9 mouse cellular contexts compared by ENCODE assay signal in genomic region chr11:101928030-101928762, GRCm38 (mm10). TPM values are rescaled to one million over a fixed set of nuclear protein-coding genes. Genes with fewer than 3 reads are reported as not detected.
DNase-seq lines count a peak whose midpoint lies in the region; ATAC-seq lines count a peak whose summit lies in the region.
"Had no signal": no experiment of that assay in that cellular context is flagged by ENCODE, and none has a peak within 500 bp of the region (broad histone marks: within the 10 kb centered on the region; RNA-seq: fewer than 3 reads in every experiment).

No protein-coding gene starts in this region.

- no peak overlapping the region for H3K27ac ChIP-seq in heart, embryonic 12.5 days (ENCODE audit: poor library complexity, severe bottlenecking)
- no peak overlapping the region for H3K27ac ChIP-seq in limb, embryonic 10.5 days

- peak overlapping the region; percentile 42; the same call in 1 of the 2 replicates for H3K4me2 ChIP-seq in heart, embryonic 12.5 days

- H3K9me3 ChIP-seq in heart, embryonic 12.5 days (replicated peaks) = no peaks in the 10 kb centered on the region
- no peaks in the 10 kb centered on the region for H3K9me3 ChIP-seq in limb, embryonic 10.5 days (replicated peaks)

- no peaks in the 10 kb centered on the region for H3K27me3 ChIP-seq in heart, embryonic 12.5 days (replicated peaks)
- H3K27me3 ChIP-seq in limb, embryonic 10.5 days (ENCODE audit: low read depth, poor library complexity, severe bottlenecking) = no peaks in the 10 kb centered on the region; the same call in none of the 2 replicates
- no peaks in the 10 kb centered on the region for H3K27me3 ChIP-seq in splenic B cell, adult 2 months (ENCODE audit: control insufficient read depth, insufficient read depth, low read length, poor library complexity, severe bottlenecking)

- ATAC-seq in heart, embryonic 12.5 days (ENCODE audit: insufficient number of reproducible peaks, low FRiP score) = no peak

- H3K36me3 ChIP-seq in heart, embryonic 12.5 days = no peaks in the 10 kb centered on the region
- no peaks in the 10 kb centered on the region for H3K36me3 ChIP-seq in limb, embryonic 10.5 days
- no peaks in the 10 kb centered on the region for H3K36me3 ChIP-seq in splenic B cell, adult 2 months (ENCODE audit: control insufficient read depth, insufficient read depth, low read length, poor library complexity, severe bottlenecking)

- H3K4me3 ChIP-seq in heart, embryonic 12.5 days = no peak overlapping the region
- no peak overlapping the region for H3K4me3 ChIP-seq in limb, embryonic 10.5 days

- DNase-seq in heart, adult 18-20 months = no peak
- peak; percentile 90 for DNase-seq in ES-CJ7 (ENCODE audit: low read depth, low spot score)
- peak; percentile 86 to 92 for DNase-seq in adrenal gland, postnatal 36 days
- DNase-seq in limb, embryonic 10.5 days (ENCODE audit: low spot score) = peak; percentile 69
- DNase-seq in splenic B cell, adult 2 months (ENCODE audit: low read depth, low spot score) = peak; percentile 60
- DNase-seq in urinary bladder, postnatal 36 days (ENCODE audit: low spot score in 2 of 2) = no peak
- DNase-seq in right cerebral cortex, postnatal 10 days (ENCODE audit: low spot score in 2 of 2) = no peak

- no peak overlapping the region for H3K9ac ChIP-seq in heart, embryonic 12.5 days

- H3K4me1 ChIP-seq in heart, embryonic 12.5 days (replicated peaks) = peaks cover 24% of the 10 kb centered on the region
- H3K4me1 ChIP-seq in limb, embryonic 10.5 days = peaks cover 20% of the 10 kb centered on the region

- 32% methylated on average over 25 of the region's 25 CpGs for WGBS in heart, embryonic 12.5 days
- 20% methylated on average over 25 of the region's 25 CpGs for WGBS in limb, embryonic 10.5 days

RNA-seq across cellular contexts. Expression of gene Meox1, which starts 34.0 kb away (rescaled TPM):
- 22.7 and 24.1 TPM in 2 replicates for polyA plus RNA-seq in heart, embryonic 12.5 days (2016; fragmentation: Nextera tagmentation; extraction: Ambion mirVana)
- total RNA-seq in heart, adult 18-20 months (2021) = 1 to 10 TPM; 4.3 to 6.5 TPM
- 1 to 10 TPM; 3.6 to 6.0 TPM for total RNA-seq in adrenal gland, postnatal 36 days (2021)
- 11.2 and 12.1 TPM in 2 replicates for polyA plus RNA-seq in limb, embryonic 10.5 days (2016; fragmentation: Nextera tagmentation; extraction: Ambion mirVana)

RNA-seq across cellular contexts. Expression of gene Sost, which starts 38.6 kb away (rescaled TPM):
- 0.77 and 1.6 TPM in 2 replicates for polyA plus RNA-seq in heart, embryonic 12.5 days (2016; fragmentation: Nextera tagmentation; extraction: Ambion mirVana)
- 1 to 10 TPM; 1.9 to 2.0 TPM for total RNA-seq in heart, adult 18-20 months (2021)
- not detected for total RNA-seq in adrenal gland, postnatal 36 days (2021)
- polyA plus RNA-seq in limb, embryonic 10.5 days (2016; fragmentation: Nextera tagmentation; extraction: Ambion mirVana) = 1.6 and 1.9 TPM in 2 replicates

RNA-seq across cellular contexts. Expression of gene Cfap97d1, which starts 55.9 kb away (rescaled TPM):
- not detected in 2 replicates for polyA plus RNA-seq in heart, embryonic 12.5 days (2016; fragmentation: Nextera tagmentation; extraction: Ambion mirVana)
- total RNA-seq in heart, adult 18-20 months (2021) = not detected
- total RNA-seq in adrenal gland, postnatal 36 days (2021) = not detected
- polyA plus RNA-seq in limb, embryonic 10.5 days (2016; fragmentation: Nextera tagmentation; extraction: Ambion mirVana) = not detected in 2 replicates
- polyA plus RNA-seq: limb, embryonic 14.5 days had no signal

RNA-seq across cellular contexts. Expression of gene Dusp3, which starts 58.6 kb away (rescaled TPM):
- polyA plus RNA-seq in heart, embryonic 12.5 days (2016; fragmentation: Nextera tagmentation; extraction: Ambion mirVana) = 53.7 and 54.9 TPM in 2 replicates
- total RNA-seq in heart, adult 18-20 months (2021) = 100 to 1,000 TPM; 107 to 117 TPM
- total RNA-seq in adrenal gland, postnatal 36 days (2021) = 100 to 1,000 TPM in 1 of 2 experiments, 10 to 100 TPM in 1; 98.6 to 132 TPM
- polyA plus RNA-seq in limb, embryonic 10.5 days (2016; fragmentation: Nextera tagmentation; extraction: Ambion mirVana) = 9.2 TPM in 2 replicates

Comparison
In these comparisons a context has a peak if more than half of its experiments do, and no peak if none do; other contexts are left out.
1. DNase-seq: peak in ES-CJ7 (single experiment), adrenal gland, postnatal 36 days (2 of 2), limb, embryonic 10.5 days (single experiment) and splenic B cell, adult 2 months (single experiment); none in heart, adult 18-20 months (0 of 2), urinary bladder, postnatal 36 days (0 of 2) and right cerebral cortex, postnatal 10 days (0 of 2).